Mouse (Mus musculus): ENCODE data around the gene Olfr1241.

Olfr1241 gene

GRCm38 (mm10) chr2:89487026-89487425, at the start of gene Olfr1241:
TSS of gene Olfr1241 (minus strand) at chr2:89487126.
- DNase-seq (ENCODE audit: low read depth, low spot score) = no peak

GRCm38 (mm10) chr2:89531387-89531786, 44.5 kb upstream of the Olfr1241 start, which contains the start of gene Olfr1243:
TSS of gene Olfr1243 (minus strand) at chr2:89531487.
- DNase-seq (ENCODE audit: low read depth, low spot score) = no peak

- DNase-seq (ENCODE audit: low read depth, low spot score) = no peak
Observed at GRCm38 (mm10) chr2:89498235-89498634, 11.3 kb upstream of the Olfr1241 start, which contains the start of gene Olfr1242. TSS of gene Olfr1242 (minus strand) at chr2:89498335.

- DNase-seq (ENCODE audit: low read depth, low spot score) = no peak
Observed at GRCm38 (mm10) chr2:89442900-89443299, 44.0 kb downstream of the Olfr1241 start, which contains the start of gene Olfr1240. TSS of gene Olfr1240 (minus strand) at chr2:89443000.
